Mouse (Mus musculus) T-helper 2 cell (primary cell): Measurements from ENCODE around the gene Terb1.

Experiments
- in situ Hi-C: fragments of 300-600 bp; cut with MboI, MseI; formaldehyde crosslinking; loops from one replicate; pipeline ENCODE4 v1.15.1; 2025; ENCODE audit warnings: high pct_unique_total_duplicates

Gene Terb1

GRCm38 (mm10) chr8:104411972-104412371, 97.7 kb downstream of the Terb1 start:
- in situ Hi-C loops: no loop called here

DNA sequence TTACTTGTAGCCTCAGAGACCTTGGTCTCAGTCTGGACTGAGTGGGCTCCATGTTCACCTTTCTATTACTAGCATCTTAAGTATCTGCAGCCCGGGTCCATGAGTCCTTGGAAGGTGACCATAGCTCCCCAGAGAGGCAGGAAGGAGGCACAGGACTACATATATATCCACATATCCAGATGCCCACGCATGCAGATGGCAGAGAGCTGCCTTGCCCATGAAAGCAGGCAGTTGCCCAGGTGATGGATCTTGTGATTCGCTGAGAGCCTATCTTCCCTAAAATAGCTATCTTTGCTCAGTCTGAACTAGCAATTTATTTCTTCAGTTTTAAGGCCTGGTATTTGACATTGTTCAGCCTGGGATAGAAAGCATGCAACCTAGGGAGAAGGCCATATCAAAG, 98.2 kb downstream of the Terb1 start:
- in situ Hi-C loops: no loop called here

DNA sequence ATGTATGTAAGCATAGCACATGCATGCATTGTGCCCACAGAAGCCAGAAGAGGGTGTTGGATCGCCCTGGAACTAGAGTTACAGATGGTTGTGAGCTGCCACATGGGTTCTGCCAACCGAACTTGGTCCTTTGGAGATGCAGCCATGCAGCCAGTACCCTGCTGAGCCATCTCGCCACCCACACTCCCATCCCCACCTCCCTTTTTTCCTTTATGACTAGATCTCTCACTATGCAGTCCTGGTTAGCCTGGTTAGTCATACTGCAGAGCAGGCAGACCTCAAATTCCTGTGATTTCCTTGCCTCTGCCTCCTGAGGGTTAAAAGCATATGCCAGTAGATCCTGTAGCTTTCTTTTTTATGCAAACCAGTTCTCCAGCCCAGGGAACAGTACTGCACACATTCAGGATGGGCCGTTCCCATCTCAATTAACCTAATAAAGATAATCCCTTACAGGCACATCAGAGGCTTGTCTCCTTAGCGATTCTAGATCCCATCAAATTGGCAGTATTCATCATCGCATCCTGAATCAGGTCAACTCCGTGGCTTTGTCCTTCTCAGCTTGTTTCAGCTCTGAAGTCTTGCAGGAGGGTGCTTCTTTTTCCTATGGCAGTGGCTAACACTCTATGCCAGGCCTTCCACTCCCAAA, 99.0 kb downstream of the Terb1 start:
- in situ Hi-C loops: no loop called here

- in situ Hi-C loops: no loop called here
Observed at GRCm38 (mm10) chr8:104408328-104409110, 101.2 kb downstream of the Terb1 start.

GRCm38 (mm10) chr8:104406340-104407128, 103.2 kb downstream of the Terb1 start:
- in situ Hi-C loops: no loop called here

DNA sequence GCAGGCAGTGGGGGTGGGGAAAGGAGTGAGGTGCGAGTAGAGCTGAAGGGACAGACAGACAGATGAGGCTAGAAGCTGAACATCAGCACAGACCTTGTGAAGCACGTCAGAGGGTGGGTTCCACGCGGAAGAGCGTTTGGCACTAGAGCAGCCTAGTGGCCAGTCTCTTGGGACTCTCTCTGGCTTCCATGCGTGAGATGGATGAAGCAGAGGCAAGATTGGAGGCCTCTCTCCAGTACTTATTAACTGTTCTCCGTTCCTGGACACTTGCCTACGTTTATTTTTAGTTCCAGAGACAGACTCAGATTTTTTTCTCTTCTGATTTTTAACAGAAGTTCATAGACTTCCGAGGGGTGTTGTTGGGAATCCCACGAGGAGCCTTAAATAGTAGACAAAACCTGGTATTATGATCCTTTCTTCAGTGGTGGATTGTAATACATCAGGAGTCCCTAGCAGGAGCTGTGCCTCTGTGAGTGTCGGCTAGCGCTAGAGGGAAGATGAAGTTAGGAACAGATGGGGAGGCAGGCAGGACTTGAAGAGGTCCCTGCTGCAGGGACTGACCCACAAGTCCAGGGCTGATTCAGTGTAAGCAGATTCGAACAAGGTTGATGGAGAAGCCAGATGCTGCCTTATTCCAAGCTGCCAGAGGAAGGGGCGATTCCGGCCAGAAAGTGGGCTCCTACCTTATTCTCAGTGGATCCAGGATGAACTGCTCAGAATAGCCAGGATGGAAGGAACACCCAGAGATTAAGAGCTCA, 104.1 kb downstream of the Terb1 start:
- in situ Hi-C loops: no loop called here

DNA sequence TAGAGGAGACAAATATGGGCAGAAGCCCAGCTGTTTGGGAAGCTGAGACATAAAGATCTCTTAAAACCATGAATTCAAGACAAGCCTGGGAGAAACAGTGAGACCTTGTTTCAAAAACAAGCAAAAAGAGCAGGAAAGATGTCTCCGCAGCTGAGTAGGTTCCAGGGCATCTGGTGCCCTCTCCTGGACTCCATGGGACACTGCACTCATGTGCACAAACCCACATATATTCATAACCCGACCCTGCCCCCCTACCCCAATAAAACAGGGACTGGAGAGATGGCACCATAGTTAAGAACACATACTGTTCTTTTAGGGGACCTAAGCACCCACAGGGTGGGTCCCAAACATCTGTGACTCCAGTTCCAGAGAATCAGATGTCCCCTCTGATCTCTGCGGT, 106.1 kb downstream of the Terb1 start:
- in situ Hi-C loops: loop anchor here (5.0 kb wide), 1 partner anchor 61 kb away; no protein-coding TSS in a partner anchor
